Mouse (Mus musculus): ENCODE measurements around the gene Camk1d. TPM values are rescaled to one million over a fixed set of nuclear protein-coding genes. Genes with fewer than 3 reads are reported as not detected.
"Not testable (repeated sequence)": the region's sequence is repeated elsewhere in the genome, so short reads cannot be mapped to it uniquely, and the experiment has no call there.

Gene Camk1d
- total RNA-seq, 2 experiments from 2014 or later, result 99.2 to 101 TPM

DNA sequence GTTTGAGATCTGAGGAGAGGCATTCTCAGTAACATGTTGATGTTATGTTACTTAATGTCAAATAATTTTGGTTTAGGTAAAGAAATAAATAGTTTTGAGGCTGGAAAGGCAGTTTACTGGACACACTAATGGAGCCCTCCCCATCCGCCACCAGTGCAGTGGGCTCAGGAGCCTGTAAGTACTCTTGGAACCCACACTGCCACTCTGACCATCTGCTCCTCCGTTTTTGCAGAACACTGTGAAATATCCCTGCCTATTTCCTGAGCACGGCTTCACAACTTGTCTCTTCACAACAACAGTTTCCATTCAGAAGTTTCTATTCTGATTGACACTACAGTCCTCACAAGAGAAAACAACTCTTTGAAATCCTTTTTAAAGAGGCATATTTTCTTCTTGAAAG is 173.4 kb downstream of the Camk1d start:
- peak in 1 of 2 experiments; percentile 21 for DNase-seq (ENCODE audit: extremely low spot score in 1 of 2, low spot score in 2 of 2)
- intact Hi-C loops (cut with DNase I), result no loop called here

DNA sequence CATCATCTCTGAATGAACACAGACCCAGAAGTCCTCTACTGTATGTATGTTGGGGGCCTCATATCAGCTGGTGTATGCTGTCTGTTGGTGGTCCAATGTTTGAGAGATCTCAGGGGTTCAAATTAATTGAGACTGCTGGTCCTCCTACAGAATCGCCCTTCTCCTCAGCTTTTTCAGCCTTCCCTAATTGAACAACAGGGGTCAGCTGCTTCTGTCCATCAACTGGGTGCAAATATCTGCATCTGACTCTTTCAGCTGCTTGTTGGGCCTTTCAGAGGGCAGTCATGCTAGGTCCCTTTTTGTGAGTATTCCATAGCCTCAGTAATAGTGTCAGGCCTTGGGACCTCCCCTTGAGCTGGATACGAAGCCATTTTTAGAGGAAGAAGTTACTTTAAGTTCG is 174.4 kb downstream of the Camk1d start:
- intact Hi-C loops (cut with DNase I), result loop anchor here (10.0 kb wide), 1 partner anchor 175 kb away; the partner anchor contains the start of gene Camk1d
- DNase-seq (ENCODE audit: extremely low spot score in 1 of 2, low spot score in 2 of 2), result not testable (repeated sequence)

DNA sequence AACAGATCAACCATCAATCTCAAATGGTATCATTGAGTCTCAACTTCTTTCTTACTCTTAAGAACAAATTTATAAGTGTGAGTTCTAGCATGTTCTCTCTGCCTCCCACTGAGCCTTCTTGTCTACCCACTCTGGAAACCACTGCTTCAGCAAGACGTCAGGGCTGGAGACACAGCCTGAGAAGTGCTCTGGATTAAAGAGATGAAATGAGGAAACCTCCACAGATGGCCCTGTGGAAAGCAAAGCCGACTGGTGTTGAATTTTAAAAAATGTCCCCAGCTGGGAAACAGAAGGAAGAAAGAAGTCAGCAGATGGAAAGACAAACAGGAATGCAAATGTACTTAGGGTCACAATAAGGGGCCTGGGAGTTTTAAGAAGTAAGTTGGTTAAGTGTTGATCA is 180.4 kb downstream of the Camk1d start:
- peak in 1 of 2 experiments; percentile 31 for DNase-seq (ENCODE audit: extremely low spot score in 1 of 2, low spot score in 2 of 2)
- intact Hi-C loops (cut with DNase I), result loop anchor here (10.0 kb wide), 1 partner anchor 181 kb away; the partner anchor contains the start of gene Camk1d

DNA sequence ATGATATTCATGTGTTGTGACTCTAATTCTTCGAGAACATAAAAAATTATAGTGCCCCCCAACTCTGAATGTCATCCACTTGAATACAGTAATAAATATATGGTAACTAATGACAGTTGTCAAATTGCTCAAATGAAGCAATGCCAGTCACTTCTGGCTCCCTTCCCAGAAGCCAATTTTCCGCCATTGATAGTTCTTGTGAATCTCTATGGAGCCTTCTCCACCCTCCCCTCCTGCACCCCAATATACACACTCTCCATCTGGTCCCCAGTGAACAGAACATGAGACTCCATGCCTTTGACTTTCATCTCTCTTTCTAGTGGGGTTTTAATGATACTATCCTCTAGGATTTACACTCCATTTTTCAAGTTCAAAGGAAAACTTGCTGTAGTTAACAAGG is 184.3 kb downstream of the Camk1d start:
- no peak for DNase-seq (ENCODE audit: extremely low spot score in 1 of 2, low spot score in 2 of 2)

DNA sequence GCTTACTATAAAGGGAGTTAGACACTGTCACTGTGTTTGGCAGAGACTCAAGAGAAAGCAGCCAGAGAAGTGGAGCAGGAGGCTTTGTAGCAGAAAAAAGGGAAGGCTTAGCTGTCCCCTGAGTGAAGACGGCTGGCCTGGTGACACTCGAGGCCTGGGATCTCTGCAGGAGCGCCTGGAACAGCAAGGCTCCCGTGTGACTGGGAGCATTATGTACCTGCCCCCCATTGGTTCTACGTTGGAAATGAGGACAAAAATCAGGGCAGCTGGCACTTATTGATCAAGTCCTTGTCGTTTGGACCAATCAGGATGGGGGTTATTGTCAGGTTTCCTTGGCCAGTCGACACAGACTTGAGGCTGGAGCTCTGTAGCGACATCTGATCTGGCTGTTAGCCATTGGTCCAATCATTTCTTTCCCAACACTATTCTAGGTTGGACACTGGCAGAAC is 195.1 kb downstream of the Camk1d start:
- DNase-seq (ENCODE audit: extremely low spot score in 1 of 2, low spot score in 2 of 2), result peak; percentile 16 to 26
- intact Hi-C loops (cut with DNase I), result no loop called here

More for the DNA sequence above, 184.3 kb downstream of the Camk1d start:
- intact Hi-C loops (cut with DNase I), result loop anchor here (10.0 kb wide), 1 partner anchor 185 kb away; the partner anchor contains the start of gene Camk1d

DNA sequence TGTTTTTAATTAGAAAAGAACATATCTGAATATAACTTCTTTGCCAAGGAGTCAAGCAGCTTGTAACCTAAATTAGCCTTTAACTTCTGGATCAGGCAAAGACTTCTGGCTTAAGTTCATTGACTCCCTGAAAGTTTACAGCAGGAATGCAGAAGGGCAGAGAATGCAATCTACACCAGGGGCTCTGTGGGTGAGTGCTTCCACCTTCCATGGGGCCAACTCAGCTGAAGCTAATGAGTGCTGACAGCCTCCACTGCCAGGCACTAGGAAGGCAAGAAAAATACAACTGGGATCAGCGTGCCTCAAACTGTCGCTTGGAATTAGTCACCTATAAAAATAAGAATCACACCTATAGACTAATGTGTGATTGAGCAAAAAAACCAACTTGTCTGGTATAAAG is 199.2 kb downstream of the Camk1d start:
- intact Hi-C loops (cut with DNase I), result no loop called here
- no peak for DNase-seq (ENCODE audit: extremely low spot score in 1 of 2, low spot score in 2 of 2)

DNA sequence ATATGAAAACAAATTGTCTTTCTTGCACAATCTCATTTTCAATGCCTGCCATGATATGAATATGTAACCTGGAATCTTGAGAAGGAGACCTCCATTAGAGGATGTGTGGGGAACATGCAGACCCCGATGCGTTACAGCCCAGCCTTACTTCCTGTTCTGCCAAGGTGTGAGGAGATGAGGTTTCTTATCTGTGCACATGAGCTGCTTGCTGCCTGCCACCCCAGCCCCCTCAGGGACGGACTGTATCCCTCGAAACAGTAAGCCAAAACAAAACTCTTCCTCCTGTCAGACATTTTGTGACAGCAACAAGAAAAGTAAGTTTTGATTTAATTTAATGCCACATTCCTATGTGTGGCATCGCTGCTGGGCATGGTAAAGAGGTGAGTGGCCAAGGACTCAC is 200.2 kb downstream of the Camk1d start:
- intact Hi-C loops (cut with DNase I), result no loop called here
- no peak for DNase-seq (ENCODE audit: extremely low spot score in 1 of 2, low spot score in 2 of 2)

DNA sequence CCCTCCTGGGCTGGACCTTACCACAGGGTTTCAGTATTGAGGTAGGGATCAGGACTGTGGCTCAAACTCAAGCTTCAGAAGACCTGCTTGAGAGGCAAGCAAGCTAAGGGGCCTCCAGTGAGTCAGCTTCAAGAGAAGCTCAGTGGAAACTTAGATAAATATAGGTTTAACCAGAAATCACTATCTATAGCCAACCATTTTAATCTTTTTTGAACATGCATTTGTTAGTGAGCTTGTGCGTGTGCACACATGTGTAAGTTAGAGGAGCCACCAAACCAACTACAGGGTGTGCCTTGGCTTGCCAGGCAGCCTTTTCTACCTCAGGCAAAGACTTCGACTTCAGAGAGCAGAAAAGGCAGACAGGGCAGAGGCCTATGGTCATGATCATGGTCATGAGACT is 200.7 kb downstream of the Camk1d start:
- intact Hi-C loops (cut with DNase I), result no loop called here
- no peak for DNase-seq (ENCODE audit: extremely low spot score in 1 of 2, low spot score in 2 of 2)

DNA sequence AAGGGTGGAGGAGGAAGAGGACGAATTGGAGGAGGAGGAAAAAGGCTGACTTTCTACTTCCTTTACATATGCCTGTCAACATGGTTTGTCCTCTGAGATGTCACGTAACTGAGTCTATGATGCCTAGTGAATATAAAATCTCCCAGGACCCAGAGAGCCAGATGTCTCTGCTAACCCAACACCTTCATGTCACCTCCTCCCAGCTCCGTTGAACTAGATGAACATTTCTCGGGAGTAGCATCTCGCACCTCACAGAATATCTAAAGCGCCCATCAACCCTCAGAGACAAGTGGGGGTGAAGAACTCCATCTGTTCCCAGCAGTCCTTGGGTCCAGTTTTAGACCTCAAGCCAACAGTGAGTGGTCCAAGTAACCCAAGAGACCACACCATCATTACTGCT is 204.3 kb downstream of the Camk1d start:
- intact Hi-C loops (cut with DNase I), result no loop called here

DNA sequence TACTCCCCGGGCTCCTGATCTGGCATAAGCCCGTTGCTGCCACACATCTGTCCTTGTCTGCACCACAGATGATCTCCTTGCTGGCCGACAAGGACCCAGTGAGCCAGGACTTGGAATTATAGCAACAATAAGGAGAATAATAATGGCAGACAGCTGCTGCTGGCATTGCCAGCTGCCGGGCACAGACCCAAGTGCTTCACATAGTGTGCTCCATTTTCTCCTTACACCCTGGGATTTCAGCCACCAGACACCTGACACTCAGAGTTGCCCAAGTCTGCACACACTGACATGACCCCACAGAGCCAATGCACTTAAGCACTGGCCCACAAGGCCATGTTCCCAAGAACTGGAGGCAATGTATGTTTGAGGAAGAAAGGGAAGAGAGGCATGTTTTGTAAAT is 214.7 kb downstream of the Camk1d start:
- no peak for DNase-seq (ENCODE audit: extremely low spot score in 1 of 2, low spot score in 2 of 2)
- intact Hi-C loops (cut with DNase I), result no loop called here

More for the DNA sequence above, 204.3 kb downstream of the Camk1d start:
- no peak for DNase-seq (ENCODE audit: extremely low spot score in 1 of 2, low spot score in 2 of 2)

DNA sequence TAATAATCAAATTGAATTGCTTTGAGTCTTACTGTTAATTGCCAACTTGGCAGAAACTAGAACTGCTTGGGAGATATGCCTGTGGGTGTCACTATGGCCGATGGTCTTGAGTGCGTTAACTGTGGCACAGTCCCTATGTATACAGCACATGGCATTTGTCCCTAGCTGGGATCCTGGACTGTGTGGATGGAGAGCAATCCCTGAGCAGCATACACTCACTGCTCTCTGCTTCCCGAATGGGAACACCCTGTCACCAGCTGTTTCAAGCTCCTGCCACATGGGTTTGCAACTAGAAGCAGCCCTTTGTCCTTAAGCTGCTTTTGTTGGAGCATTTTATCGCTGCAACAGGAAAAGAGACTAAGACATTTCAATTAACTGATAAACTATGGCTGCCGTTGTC is 224.4 kb downstream of the Camk1d start:
- intact Hi-C loops (cut with DNase I), result no loop called here
- no peak for DNase-seq (ENCODE audit: extremely low spot score in 1 of 2, low spot score in 2 of 2)

DNA sequence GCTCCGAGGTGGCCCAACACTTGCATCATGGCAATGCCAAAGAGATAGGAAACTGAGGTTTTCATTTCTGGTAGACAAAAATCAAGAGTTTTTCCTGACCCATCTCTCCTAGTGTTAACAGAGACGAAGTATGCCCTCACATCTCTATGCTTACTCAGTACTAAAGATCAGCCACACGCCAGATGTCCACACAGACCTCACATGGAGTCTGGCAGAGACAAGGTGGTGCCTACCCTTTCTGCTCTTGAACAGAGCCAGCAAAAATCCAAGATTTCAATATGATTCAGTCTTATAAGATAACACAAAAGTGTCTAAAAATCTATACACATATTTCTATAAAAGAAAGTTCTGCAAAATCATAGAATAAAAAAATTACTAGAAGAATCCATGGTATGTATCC is 227.0 kb downstream of the Camk1d start:
- DNase-seq (ENCODE audit: extremely low spot score in 1 of 2, low spot score in 2 of 2), result no peak
- intact Hi-C loops (cut with DNase I), result no loop called here

DNA sequence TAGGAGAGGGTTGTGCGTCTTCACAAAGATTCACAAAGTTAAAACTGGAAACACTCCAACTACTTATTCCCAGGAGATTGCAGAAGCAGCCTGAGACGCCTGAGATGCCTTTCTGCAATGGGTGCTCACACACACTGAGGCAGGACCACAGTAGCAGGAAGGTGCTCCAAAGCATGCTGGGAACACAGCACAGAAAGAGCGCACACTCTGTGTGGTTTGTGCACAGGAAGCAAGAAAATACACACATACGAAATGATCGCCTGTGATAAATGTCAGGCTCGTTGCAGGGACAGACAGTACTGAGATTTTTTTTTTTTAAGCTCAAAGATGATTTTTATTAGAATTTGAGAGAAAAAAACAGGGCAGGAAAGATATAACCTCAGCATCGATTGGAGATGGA is 227.7 kb downstream of the Camk1d start:
- intact Hi-C loops (cut with DNase I), result no loop called here
- no peak for DNase-seq (ENCODE audit: extremely low spot score in 1 of 2, low spot score in 2 of 2)

DNA sequence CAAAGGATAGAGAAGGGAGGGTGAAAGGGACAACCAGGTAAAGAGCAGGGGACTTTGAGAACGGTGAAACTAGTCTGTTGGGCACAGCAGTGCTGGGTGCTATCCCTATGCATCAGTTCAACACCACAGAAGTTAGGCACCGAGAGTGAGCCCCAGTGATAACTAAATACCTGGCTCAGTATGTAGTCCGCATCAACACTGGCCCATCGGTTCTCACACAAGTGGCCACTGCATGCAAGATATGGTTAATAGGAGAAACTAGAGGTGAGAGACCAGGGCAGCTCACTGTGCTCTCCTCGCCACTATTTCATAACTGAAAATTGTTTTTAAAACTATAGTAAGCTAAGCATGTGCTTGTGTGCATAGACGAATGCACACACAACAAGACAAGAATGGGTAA is 228.5 kb downstream of the Camk1d start:
- intact Hi-C loops (cut with DNase I), result no loop called here
- no peak for DNase-seq (ENCODE audit: extremely low spot score in 1 of 2, low spot score in 2 of 2)

DNA sequence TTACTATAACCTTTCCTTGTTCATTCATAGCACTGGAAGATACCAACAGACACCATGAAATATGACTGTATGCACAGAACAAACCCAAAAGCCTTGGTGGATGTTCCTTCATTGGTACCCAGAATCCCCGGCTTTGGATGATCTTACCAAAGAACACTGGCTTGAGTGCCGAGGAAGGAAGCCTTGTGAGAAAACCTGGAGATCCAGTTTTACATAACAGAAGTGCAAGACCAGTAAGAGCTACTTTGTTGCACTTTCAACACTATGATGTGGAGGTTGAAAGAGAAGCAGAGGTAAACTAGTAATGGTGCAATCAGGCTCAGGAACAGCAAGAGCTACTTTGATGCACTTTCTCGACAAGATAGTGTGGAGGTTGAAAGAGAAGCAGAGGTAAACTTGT is 234.4 kb downstream of the Camk1d start:
- DNase-seq (ENCODE audit: extremely low spot score in 1 of 2, low spot score in 2 of 2), result no peak
- intact Hi-C loops (cut with DNase I), result no loop called here

DNA sequence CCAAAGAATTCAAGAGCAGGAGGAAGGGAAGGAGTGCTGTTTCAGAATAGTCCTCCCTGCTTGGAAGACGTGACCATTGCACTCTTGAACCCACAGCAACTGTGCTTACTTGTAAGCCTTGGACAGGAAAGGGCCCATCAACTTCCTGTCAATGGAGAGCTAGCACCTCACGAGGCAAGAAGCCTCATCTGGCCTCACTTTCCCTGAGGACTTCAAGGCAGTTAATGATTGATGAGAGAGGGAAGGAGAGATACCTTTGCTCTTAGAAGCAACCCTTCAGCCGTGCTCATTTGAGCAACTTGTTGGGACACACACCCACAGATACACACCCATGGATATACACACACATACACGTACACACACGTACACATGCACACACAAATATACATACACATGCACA is 235.6 kb downstream of the Camk1d start:
- DNase-seq (ENCODE audit: extremely low spot score in 1 of 2, low spot score in 2 of 2), result no peak
- intact Hi-C loops (cut with DNase I), result no loop called here

DNA sequence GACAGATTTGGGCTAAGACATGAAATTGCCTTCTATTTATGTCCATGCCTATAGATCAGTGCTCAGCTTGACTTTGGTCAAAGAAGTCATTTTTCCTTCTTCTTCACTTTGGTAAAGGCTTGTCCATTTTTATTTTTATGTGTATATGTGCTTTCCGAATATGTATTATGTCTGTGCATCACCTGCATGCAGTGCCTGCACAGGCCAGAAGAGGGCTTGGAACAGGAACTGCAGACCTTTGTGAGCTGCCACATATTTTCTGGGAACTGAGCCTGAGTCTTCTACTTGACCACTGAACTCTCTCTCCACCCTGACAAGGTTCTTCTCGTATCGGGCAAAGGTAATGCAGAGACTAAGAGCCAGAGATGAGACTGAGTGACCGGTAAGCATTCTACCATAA is 236.1 kb downstream of the Camk1d start:
- no peak for DNase-seq (ENCODE audit: extremely low spot score in 1 of 2, low spot score in 2 of 2)
- intact Hi-C loops (cut with DNase I), result no loop called here

DNA sequence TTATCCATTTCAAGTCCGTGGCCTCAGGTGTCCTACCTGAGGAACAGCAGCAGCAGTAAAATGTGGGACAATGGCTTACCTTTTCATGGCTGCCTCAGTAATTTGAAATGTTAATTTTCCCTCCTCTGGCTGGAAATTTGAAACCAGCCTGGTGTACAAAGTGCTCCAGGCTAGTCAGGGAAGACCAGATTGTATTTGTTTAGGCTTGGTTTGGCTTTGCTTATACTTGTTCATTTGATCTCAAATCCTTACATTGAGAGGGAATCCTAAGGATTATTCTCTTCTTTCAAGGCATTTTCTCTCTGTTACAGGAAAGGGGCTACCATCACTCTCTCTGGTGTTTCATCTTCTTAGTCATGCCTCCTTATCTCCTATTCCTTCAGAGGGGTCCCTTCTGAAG is 236.8 kb downstream of the Camk1d start:
- intact Hi-C loops (cut with DNase I), result no loop called here
- no peak for DNase-seq (ENCODE audit: extremely low spot score in 1 of 2, low spot score in 2 of 2)

DNA sequence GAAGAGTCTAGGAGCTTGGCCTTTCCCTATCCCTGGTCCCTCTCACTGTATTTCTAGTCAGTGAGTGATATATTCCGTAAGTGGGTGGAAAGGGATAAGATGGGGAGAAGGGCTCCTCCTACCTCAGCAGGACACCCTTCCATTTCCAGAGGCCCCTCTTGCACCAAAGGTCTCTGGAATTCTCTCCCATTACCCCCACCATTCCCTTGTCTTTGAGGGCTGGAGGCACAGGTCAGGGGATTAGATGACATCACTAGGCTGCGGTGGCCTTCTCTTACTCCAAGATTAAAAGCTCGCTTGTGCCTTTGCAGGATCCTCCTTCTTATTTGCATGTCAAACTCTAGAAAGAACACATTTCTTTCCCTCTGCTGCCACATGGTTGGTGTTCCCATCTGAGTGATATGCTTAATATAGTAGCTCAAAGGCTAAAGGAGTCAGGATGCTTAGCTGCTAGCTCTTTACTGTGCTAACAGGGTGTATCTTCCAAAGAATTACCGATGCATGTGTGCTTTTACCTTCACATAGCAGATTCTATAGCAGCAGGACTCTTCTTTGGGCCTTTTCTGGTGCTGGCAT is 244.9 kb downstream of the Camk1d start:
- intact Hi-C loops (cut with DNase I), result no loop called here
- DNase-seq (ENCODE audit: extremely low spot score in 1 of 2, low spot score in 2 of 2), result peak in 1 of 2 experiments; percentile 34

DNA sequence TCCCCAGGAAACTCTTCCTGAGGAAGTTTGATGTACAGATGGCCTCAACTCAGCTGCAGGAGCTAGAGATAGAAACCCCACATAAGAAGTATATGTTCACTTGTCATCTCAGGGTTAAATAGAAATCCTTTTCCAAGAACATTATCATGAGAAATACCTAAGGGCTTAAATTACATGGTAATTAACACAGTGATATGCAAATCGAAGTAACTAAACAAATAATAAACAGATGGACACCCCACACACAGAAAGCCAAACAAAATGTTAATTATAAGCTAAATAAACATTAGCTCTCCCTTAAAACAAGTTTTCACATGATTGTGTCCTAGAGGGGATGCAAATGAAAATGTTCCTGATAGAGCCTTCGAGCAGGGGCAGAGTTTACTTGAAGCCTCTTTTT is 246.8 kb downstream of the Camk1d start:
- no peak for DNase-seq (ENCODE audit: extremely low spot score in 1 of 2, low spot score in 2 of 2)
- intact Hi-C loops (cut with DNase I), result no loop called here

DNA sequence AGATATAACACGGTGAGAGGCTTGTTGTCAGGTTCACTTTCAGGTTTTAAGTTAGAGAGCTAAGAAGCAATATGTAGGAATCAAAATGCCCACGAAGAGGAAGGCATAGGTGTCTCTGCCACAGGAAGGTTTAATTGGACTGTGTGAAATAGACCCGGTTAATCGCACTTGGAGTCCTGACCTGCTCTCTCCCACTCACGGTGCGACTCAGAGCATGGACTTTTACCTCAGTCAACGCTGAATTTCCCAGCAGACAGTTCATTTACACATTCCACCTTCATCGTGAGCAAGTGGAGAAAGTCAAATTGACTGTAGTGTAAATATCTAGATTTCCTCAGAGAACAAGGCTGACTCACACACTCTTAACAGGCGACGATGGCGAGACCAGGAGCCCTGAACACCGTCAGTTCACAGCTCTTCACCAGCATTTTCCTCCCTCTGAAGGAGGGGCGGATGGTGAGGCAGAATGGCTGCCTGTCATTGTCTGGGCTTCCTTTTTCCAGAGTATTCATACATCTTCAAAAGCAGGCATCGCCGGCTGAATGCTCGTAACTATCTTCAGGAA is 255.6 kb downstream of the Camk1d start:
- no peak for DNase-seq (ENCODE audit: extremely low spot score in 1 of 2, low spot score in 2 of 2)
- intact Hi-C loops (cut with DNase I), result loop anchor here (10.0 kb wide), 2 partner anchors 146 to 256 kb away; partner anchors contain the start of gene Camk1d
